Mouse (Mus musculus): ENCODE results near the gene Olfr1501.
"Not testable (repeated sequence)": the region's sequence is repeated elsewhere in the genome, so short reads cannot be mapped to it uniquely, and the experiment has no call there.

The Olfr1501 gene

GRCm38 (mm10) chr19:13850592-13850991 lies at the start of gene Olfr1501:
Olfr1501 (minus strand) TSS chr19:13850692.
- DNase-seq (ENCODE audit: low read depth, low spot score) = not testable (repeated sequence)

DNA sequence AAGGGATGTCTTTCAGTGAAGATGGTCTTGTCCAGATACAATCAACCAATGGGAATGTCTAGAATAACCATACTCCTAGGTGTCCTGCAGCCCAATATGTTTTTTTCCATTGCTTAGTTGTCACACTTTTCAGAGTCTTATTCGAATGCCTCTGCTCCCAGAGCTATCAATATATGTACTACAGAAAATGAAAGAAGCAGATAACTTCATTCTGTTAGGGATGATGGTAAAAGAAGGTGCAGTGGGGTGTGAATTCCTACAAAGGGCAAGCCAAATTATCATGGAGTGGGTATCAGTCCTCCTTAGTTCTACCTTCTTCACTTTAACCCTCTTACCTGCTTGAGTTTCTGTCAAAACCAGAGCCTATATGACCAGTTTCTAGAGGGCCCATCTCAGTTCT lies 47.3 kb upstream of the Olfr1501 start, which contains the start of gene Olfr1504:
Gene Olfr1504, minus strand, starts transcription at position 101 of the 400 bp plus-strand sequence.
- DNase-seq (ENCODE audit: low read depth, low spot score) = no peak

DNA sequence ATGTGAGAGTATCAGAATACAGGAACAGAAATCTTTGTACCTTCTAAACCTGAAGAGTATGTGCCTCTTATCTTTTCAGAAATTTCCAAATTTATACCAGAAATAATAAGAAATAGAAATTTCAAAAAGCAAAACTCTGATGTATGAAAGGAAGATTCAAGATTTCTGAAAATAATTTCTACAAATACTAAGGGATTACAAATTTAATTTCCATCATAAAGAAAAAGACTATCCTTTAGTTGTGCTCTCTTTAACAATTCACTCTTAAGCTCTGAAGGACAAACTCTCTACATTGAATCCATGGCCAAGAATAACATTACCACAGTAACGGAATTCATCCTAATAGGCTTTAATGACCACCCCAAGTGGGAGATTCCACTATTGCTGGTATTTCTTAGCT lies 11.0 kb upstream of the Olfr1501 start, which contains the start of gene Olfr1502:
Gene Olfr1502, plus strand, starts transcription at position 301 of the 400 bp plus-strand sequence.
- no peak for DNase-seq (ENCODE audit: low read depth, low spot score)

- no peak for DNase-seq (ENCODE audit: low read depth, low spot score)
These were observed 20.1 kb downstream of the Olfr1501 start, which contains the start of gene Olfr1500 for GRCm38 (mm10) chr19:13830388-13830787. Olfr1500 (minus strand) TSS chr19:13830488.

GRCm38 (mm10) chr19:13828447-13828846 lies 22.0 kb downstream of the Olfr1501 start:
- DNase-seq (ENCODE audit: low read depth, low spot score) = no peak

- DNase-seq (ENCODE audit: low read depth, low spot score) = no peak
These were observed 29.6 kb downstream of the Olfr1501 start for GRCm38 (mm10) chr19:13820847-13821246.

- no peak for DNase-seq (ENCODE audit: low read depth, low spot score)
These were observed 31.1 kb downstream of the Olfr1501 start, which contains the start of gene Olfr1499 for GRCm38 (mm10) chr19:13819347-13819746. Olfr1499 (minus strand) TSS chr19:13819447.

GRCm38 (mm10) chr19:13818827-13819226 lies 31.7 kb downstream of the Olfr1501 start:
- no peak for DNase-seq (ENCODE audit: low read depth, low spot score)

GRCm38 (mm10) chr19:13812823-13813222 lies 37.7 kb downstream of the Olfr1501 start:
- DNase-seq (ENCODE audit: low read depth, low spot score) = no peak

DNA sequence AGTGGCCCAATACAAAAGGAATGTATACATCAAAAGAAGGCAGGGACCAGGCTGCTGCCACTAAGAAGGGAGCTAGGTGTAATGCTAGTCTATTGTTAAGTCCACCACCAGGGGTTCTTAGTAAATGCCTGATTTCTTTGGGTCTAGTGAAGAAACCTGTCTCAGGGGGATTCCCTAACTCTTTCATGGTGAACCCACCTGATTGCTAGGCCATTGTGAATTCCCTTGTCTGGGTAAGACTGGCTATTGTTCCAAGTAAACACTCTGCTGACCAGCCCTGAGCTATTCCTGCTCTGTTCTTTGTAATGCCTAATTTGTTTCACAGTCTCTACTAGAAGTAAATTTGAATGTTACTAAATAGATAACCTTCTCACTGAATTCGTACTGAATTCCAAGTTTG lies 45.0 kb downstream of the Olfr1501 start:
- DNase-seq (ENCODE audit: low read depth, low spot score) = not testable (repeated sequence)

DNA sequence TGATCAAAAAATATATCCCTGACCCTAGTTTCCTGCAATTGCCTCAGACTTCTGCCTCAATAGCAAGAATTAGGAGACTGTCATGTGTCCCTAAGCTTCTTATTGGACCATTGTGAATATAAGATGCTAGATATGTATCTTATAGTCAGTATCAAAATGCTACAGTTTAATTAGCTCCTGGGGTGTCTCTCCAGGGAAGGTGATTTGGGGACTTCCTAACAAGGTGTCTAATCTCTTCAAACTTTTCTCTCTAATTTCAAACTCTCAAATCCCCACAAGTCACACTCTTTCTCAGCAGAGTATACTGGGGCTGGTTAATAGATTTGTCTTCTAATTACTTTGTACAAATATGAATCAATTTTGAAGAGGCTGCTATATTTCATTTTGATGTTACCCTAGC lies 52.4 kb downstream of the Olfr1501 start, which contains the start of gene Olfr1497:
Gene Olfr1497, minus strand, starts transcription at position 101 of the 400 bp plus-strand sequence.
- no peak for DNase-seq (ENCODE audit: low read depth, low spot score)
